Mouse (Mus musculus): ENCODE results near the gene Itpr1. TPM values are rescaled to one million over a fixed set of nuclear protein-coding genes. Genes with fewer than 3 reads are reported as not detected.
"Not testable (repeated sequence)": the region's sequence is repeated elsewhere in the genome, so short reads cannot be mapped to it uniquely, and the experiment has no call there.

Gene Itpr1
- polyA plus RNA-seq, 1 experiment = 64.6 TPM

GRCm38 (mm10) chr6:108545464-108545863 is 332.6 kb downstream of the Itpr1 start:
- DNase-seq (ENCODE audit: low spot score) = no peak

GRCm38 (mm10) chr6:108548413-108548812 is 335.5 kb downstream of the Itpr1 start:
- no peak for DNase-seq (ENCODE audit: low spot score)

- DNase-seq (ENCODE audit: low spot score) = no peak
Observed at GRCm38 (mm10) chr6:108549495-108549935, 336.6 kb downstream of the Itpr1 start.

- DNase-seq (ENCODE audit: low spot score) = no peak
Observed at GRCm38 (mm10) chr6:108551725-108552620, 339.1 kb downstream of the Itpr1 start.

GRCm38 (mm10) chr6:108553013-108553412 is 340.1 kb downstream of the Itpr1 start:
- no peak for DNase-seq (ENCODE audit: low spot score)

- DNase-seq (ENCODE audit: low spot score) = no peak
Observed at GRCm38 (mm10) chr6:108553536-108553935, 340.6 kb downstream of the Itpr1 start.

- DNase-seq (ENCODE audit: low spot score) = no peak
Observed at GRCm38 (mm10) chr6:108554389-108554788, 341.5 kb downstream of the Itpr1 start.

GRCm38 (mm10) chr6:108554878-108555277 is 342.0 kb downstream of the Itpr1 start:
- no peak for DNase-seq (ENCODE audit: low spot score)

- no peak for DNase-seq (ENCODE audit: low spot score)
Observed at GRCm38 (mm10) chr6:108557576-108558322, 344.9 kb downstream of the Itpr1 start.

GRCm38 (mm10) chr6:108559226-108559625 is 346.3 kb downstream of the Itpr1 start:
- not testable (repeated sequence) for DNase-seq (ENCODE audit: low spot score)

- DNase-seq (ENCODE audit: low spot score) = no peak
Observed at GRCm38 (mm10) chr6:108562971-108563370, 350.1 kb downstream of the Itpr1 start.

GRCm38 (mm10) chr6:108565447-108565846 is 352.6 kb downstream of the Itpr1 start:
- DNase-seq (ENCODE audit: low spot score) = not testable (repeated sequence)

GRCm38 (mm10) chr6:108566549-108566948 is 353.7 kb downstream of the Itpr1 start:
- no peak for DNase-seq (ENCODE audit: low spot score)

- DNase-seq (ENCODE audit: low spot score) = no peak
Observed at GRCm38 (mm10) chr6:108569460-108570187, 356.7 kb downstream of the Itpr1 start.

GRCm38 (mm10) chr6:108570351-108571041 is 357.6 kb downstream of the Itpr1 start:
- peak; percentile 26 for DNase-seq (ENCODE audit: low spot score)

GRCm38 (mm10) chr6:108571042-108571590 is 358.2 kb downstream of the Itpr1 start:
- peak; percentile 70 for DNase-seq (ENCODE audit: low spot score)

- no peak for DNase-seq (ENCODE audit: low spot score)
Observed at GRCm38 (mm10) chr6:108572646-108573045, 359.8 kb downstream of the Itpr1 start.

- DNase-seq (ENCODE audit: low spot score) = no peak
Observed at GRCm38 (mm10) chr6:108577056-108577455, 364.2 kb downstream of the Itpr1 start.

- DNase-seq (ENCODE audit: low spot score) = no peak
Observed at GRCm38 (mm10) chr6:108588426-108588825, 375.5 kb downstream of the Itpr1 start.

GRCm38 (mm10) chr6:108592227-108592626 is 379.3 kb downstream of the Itpr1 start:
- no peak for DNase-seq (ENCODE audit: low spot score)

GRCm38 (mm10) chr6:108592636-108593035 is 379.7 kb downstream of the Itpr1 start:
- DNase-seq (ENCODE audit: low spot score) = no peak

All from urinary bladder, adult 2 months (tissue).